Mouse (Mus musculus): ENCODE data around the gene Alg12.
A peak's percentile ranks its signal among the peaks of the same experiment; 100 is the strongest.

The Alg12 gene

DNA sequence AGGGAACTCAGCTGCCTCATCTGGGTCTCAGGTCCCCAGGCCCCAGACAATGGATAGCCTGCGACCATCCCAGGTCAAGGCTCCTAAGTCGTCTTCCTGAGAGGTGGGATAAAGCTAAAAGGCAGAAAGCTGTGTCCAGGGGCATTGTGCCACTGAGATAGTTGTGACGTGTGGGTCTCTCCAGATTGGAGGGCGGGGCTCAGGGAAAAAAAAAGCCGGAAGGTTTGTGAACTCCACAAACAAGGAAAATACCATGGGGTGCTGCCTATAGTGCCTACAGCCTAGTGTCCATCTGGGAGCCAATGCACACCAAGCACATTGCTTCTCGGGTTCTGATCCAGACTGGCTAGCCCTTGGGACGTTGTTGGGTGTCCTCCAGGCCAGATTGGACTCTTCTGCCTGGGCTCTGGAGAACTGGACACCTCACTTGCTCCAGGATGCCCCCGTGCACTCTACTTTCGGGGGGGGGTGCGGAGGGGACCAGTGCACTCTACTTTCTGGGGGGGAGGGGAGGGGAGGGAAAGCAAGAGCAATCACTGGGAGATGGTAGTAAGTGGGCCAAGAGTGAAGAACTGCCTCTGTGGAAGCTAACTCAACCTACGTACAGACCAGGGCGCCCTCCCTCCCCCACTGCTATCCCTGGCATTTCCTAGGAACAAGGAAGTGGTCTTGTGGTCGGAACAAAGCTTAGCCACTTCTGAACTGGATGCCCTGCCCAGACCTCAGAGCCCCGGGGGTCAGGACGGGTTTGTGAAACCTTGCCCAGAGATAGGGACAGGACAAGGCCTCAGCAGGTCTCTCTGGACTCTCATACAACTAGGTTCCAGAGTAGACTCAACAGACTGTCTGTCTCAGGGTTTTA is 36.1 kb upstream of the Alg12 start:
- peak; percentile 84 for DNase-seq (ENCODE audit: low read depth, low spot score)

DNA sequence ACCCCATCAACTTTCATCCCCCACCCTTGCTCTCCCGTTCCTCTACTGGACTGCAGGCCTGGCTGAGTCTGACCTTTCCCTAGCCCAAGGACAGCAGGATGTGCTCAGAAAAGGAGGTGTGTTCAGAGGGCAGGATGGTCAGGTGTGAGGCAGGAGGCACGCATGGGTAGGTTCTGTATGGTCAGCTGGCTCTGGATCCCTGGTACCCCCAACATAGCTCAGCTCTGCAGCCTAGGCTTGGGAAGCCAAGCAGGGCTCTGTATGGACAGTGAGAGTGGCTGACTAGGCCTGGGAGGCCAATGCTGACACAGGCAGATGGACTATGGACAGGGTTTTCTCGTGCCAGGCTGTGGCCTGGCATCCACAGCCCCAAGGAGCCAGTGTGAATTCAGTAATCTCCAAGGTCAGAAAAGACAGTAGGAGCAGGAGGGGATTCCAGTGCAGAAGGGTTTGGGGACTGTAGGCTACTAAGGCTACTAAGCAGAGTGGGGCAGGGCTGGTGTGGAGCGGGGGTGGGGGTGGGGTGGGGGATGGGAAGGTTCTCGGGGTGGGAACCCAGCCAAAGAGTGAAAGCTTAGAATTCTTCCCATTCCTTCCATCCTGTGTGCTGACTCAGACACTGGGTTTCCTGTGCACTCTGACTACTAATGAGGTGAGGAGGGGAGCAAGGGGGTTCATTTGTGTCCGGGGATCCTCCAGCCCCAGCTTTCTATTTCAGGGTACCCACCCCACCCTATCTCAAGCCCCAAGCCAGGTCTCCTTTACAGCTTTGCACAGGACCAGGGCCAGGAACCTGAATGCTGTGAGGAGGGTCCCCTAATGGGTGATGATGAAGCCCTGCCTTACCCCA is 35.2 kb upstream of the Alg12 start:
- peak; percentile 82 for DNase-seq (ENCODE audit: low read depth, low spot score)

DNA sequence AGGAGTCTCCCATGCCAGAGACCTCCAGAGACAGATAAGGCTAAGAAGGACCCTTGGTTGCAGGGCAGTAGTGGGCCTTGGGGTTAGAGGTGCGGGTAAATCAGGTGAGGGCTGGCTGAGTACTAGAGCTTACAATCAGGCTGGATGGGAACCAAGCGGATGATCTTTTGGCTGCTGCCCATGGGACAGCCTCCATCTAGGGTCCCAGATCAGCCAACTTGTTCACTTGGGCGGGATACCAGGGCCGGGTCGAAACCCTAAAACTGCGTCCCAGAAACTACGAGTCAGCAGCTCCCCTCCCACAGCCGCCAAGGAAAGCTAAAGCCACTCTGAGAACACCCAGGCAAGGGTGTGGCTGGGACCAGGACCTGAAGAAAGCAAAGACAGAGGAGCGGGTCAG is 34.0 kb upstream of the Alg12 start:
- no peak for DNase-seq (ENCODE audit: low read depth, low spot score)

DNA sequence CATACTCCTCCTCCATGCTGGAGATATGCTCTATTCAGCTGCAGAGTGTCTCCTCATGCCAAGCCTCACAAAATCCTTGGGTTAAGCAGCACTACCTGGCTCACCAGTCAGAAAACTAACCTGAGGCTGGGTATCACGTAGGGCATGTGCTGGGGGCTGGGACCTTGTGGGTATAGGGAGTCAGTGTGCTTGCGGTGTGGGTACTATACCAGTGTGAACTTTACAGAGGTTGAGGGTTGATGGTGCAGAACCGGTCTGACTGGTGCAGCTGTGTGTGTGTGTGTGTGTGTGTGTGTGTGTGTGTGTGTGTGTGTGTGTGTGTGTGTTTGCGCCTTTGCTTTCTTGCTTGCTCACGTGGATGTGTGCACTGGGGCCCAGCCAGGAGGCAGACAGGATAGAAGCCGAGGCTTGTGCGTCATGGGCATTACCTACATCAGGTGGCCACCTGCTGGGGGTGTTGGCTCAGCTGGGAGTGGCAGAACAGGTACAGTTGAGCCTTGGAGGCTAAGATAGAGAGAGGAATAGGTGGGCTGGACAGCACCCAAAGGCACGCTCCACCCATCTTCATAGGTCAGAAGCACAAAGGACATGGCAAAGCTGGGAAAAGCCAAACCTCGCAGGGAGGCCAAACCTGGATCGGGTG is 32.5 kb upstream of the Alg12 start:
- DNase-seq (ENCODE audit: low read depth, low spot score), result no peak

DNA sequence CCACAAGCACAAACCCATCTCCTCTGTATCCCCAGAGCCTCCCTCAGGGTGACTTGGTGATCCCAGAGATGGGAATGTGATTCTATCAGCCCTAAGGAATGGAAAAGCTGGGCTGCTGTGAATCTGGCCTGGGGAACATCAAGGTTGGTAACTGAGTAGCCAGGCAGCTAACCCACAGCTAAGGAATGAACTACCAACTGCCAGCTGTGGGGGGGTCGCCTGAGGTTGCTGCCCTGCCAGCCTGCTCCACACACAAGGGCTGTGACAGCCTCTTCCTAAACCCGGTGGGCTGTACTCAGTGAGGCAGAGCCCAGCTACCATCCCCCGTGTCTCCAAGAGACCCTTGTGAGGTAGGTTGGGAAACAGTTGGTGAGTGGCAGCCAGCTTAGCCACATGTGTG is 32.0 kb upstream of the Alg12 start:
- no peak for DNase-seq (ENCODE audit: low read depth, low spot score)

DNA sequence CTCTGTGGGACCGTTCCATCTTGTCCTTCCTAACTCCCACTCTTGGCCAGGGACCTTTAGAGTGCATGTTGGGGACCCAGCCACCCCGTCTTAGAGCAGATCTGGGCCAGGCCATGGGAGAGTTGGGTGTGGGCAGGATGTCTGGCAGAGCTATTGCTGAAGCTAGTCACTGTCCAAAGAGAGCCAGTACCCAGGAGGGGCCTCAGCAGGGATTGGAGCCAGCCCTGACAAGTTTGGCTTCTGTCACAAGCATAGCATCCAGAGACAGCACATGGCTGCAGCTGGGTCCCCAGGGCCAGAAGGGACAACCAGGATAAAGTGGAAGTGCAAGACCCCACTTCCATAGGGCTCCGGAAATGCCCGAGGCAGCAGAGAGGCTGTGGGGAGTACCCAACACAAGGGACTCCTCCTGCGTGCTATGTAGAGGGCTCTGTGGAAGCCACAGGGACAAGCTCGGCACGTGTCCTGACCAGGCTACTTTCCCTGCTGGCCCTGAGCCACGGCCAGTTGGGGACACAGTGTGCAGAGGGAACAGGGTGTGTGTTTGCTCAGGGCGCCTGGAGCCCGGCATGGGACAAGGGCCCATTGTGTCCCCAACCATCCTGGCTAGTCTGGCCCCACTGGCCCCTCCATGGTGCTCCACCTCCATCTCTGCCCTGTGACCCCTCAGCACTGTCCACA is 31.2 kb upstream of the Alg12 start:
- DNase-seq (ENCODE audit: low read depth, low spot score), result no peak

DNA sequence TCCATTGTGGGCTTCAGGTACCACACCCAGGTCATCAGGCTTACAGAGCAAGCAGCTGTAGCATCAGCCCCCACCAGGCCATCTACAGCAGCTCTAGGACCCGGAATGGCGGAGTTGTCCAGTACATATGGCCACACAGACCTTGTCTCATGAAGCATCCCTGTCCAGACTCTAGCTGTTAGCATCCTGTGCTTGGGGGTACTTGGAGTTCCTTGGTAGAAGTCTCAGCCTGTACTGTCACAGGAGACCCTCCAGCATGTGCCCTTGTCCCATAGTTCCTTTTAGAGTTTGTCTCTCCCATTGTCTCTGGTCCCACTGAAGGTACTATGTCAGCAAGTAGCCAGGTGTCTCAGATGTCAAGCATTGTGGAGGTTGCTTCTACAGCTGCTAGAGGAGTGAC is 30.5 kb upstream of the Alg12 start:
- no peak for DNase-seq (ENCODE audit: low read depth, low spot score)

DNA sequence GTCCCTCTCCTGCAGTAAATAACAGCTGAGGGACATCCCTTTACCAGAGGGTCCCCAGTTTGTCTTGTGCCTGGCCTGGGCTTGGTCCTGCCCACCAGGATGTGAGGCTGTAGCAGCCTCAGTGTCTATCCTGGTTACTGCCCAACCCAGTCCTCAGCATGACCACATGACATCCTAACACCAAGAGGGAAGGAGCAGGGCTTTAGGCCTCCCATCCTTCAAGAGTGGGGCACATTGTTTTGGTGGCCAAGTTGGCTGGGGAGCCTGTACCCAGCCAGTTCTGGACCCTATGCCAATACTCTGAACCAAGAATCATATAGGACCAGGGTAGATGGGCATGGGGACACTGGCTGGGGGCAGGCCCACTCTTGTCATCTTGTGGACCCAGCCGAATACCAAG is 29.5 kb upstream of the Alg12 start:
- DNase-seq (ENCODE audit: low read depth, low spot score), result no peak

DNA sequence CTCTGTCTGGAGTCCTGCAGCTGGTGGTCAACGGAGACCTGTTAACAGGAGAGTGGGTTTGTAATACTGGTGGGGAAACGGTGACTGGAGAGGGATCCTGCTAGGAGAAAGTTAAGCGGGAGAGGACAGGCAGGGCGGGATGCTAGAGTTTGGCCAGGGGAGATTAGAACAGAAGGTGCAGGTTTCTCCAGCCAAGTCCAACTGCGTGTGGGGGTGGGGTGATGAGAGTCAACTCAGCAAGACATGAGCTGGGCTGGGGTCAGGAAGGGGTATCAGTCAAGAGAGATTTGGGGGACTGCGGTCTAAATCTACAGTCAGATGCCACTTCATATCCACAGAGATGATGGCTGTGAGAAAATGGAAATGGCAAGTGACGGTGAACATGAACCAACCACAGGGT is 25.8 kb upstream of the Alg12 start:
- no peak for DNase-seq (ENCODE audit: low read depth, low spot score)

DNA sequence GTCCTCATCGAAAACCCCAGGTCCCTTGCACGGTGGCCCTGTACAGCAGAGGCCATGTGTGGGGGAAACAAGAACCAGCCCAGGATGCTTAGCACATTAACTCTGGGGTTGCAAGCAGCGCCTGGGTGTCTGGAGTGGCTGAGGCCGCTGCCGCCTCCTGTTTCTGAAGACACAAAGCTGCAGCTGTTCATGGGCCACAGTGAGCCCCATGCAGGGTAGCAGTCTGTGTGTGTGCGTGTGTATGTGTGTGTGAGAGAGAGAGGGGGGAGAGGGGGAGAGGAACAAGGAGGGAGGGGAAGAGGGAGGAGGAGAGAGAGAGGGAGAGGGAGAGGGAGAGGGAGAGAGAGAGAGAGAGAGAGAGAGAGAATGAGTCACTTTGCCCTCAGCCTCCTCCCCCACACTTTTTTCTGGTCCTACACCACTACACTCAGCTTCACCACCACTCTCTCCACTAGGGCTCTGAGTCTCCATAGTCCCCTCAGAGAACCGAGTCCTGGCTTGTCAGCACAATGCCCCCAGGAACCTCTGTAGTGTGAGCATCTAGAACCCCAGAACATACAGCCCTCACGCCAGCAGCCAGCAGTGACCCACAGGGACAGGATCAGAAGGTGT is 24.5 kb upstream of the Alg12 start:
- no peak for DNase-seq (ENCODE audit: low read depth, low spot score)

DNA sequence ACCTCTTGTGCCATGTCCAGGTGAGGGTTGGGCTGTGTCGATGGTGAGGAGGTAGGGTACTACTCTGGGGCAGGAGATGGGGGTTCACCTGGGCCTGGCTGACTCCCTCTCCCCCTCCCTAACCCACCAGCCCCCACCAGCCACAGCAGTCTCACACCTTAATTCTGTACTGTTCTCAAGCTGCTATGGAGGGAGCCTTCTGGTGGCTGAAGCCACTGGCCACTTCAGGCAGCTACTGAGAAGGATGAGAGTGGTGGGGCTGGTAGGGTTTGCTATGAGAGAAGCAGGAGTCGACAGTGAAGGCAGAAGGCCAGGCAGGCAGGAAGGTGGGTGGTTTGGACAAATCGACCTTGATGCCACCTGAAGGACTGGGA is 23.2 kb upstream of the Alg12 start:
- DNase-seq (ENCODE audit: low read depth, low spot score), result no peak

DNA sequence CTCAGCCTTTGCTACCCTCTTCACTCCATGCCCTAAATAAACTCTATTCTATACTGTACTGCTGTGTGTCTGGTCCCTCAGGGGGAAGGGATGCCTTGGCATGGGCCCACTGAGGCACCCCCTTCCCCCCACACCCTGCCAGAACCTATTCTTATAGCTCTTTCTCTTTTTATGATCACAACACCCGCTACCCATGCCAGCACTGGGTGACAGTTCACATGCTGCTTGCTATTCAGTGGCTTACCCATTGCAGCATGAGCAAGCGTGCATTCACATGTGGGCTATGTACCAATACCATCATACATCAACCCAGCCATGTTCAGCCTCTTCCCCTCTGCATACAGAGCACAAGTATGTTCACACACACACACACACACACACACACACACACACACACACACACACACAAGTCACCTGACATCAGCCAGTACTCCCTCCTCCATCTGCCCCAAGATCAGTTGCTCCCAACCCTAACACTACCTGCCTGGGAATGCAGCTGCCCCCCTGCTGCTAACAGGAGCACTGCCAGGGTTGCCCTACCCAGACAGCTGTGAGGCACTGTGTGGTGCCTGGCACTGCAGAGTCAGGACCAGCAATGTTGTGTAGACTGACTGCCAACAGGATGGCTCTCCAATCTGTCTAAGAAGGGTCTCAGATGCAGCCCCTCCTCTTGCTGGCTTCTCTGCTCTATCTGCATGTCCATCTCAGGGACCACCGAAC is 22.6 kb upstream of the Alg12 start:
- DNase-seq (ENCODE audit: low read depth, low spot score), result no peak

DNA sequence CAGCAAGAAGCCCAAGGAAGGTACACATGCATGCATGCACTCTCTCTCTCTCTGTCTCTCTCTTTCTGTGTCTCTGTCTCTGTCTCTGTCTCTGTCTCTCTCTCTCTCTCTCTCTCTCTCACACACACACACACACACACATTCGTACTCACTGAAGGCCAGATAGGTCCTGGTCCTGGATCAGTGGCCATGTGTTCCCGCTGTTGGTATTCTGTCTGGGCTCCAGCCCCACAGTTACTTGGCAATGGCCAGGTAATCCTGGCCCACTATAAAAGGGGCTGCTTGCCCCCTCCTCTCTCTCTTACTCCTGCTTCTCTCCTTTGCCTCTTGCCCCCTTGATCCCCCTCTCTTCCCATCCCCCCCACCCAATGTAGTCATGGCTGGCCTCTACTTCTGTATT is 22.0 kb upstream of the Alg12 start:
- DNase-seq (ENCODE audit: low read depth, low spot score), result no peak

DNA sequence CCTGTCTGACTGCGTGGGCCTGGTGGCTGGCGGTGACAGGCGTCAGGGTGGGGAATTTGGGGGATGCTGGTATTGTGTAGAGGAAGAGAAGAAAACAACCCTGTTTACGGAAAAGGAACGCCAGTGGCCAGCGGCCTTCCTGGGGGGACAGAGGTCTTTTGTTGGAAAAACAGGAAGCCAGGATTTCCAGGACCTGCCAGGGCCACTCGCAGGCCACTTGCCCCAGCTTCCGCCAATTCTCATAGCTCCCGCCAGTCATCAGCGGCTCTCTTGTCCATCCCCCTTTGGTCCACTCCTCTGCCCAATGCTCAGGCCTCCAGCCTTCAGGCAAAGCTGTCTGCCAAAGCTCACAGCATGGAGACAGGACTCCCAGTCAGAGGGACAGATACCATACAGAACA is 21.0 kb upstream of the Alg12 start:
- no peak for DNase-seq (ENCODE audit: low read depth, low spot score)

DNA sequence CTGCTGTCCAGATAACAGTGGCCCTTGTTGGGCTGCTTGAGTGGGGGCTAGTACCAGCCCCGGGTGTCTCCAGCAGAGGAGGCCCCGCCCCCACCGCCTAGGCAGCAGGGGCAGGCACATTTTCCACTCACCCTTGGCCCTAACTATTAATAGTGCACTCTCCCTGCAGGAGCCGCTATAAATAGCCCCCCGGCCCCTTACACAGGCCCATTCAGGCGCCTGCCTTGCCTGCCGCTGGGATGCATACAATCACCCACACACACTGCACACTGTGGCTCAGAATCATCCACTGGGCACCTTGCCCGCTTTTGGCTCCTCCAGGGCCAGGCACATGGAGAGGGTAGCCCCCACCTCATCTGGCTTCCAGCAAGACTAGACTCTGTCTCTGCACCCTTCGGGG is 20.2 kb upstream of the Alg12 start:
- peak; percentile 59 for DNase-seq (ENCODE audit: low read depth, low spot score)

DNA sequence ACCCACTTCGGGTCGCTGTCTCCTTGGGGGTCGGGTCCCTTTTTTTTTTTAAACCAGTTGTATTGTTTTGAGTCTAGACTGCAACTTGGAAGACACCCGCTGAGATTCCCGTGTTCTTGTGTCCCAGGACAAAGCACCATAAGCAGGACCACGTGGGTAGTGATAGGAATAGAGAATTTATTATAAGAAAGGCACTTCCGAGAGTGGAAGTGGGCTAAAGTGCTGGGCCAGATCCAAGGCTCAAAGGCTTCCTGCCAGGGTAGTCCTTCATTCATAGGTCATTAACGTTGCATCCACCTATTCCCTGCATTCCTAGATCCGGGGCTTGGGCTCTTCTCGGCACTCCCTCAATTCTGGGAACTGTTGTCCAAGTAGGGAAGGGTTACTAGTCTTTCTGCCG is 18.9 kb upstream of the Alg12 start:
- peak; percentile 90 for DNase-seq (ENCODE audit: low read depth, low spot score)

DNA sequence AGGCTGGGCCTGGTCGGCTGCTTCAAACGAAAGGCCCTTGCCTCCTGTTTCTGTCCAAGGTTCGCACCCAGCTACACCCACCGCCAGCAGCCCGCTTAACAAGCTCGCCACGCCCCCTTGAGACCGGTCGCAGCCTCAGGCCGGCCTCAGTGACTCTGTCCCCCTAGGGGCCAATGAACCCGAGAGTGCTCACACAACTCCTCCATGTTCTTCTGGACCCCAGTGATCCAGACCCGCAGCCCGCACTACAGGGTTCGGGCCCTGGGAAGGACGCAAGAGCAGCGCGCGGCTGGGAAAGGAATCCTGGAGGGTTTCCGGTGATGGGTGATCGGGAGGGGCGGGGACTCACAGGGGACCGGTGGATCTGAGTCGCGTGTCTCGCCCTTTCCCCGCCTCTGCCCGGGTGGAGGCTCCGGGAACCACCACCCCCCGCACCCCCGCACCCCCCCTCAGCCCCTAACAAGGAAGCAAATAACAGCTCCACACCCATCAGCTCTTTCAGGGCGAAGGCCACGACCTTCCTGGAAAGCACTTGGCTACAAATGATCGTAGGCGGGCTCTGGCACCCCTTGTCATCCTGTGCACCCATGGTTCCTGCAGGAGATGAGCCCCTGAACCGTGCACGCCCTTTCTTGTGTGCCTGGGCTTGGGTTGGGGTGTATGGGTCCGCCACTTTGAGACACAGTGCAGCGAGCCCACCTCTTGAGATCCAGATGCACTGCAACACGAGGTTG is 18.2 kb upstream of the Alg12 start:
- DNase-seq (ENCODE audit: low read depth, low spot score), result peak; percentile 97

DNA sequence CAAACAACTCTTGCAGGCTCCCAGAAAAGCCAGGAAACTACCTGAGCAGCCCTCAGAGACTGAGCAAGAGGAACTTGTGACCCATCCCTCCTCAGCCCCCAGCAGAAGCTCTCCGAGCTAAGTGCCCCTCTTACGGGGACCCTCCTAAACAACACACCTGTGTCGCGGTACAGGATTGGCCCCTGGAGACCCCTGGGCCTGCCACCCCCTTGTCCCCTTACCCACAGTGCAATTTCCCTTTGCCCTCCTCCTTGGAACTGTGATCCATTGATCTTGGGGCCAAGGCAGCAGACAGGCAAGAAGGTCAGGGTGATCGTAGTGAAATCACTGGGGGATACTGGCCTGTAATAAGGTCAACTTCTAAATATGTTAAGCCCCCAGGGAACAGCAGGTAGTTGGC is 17.5 kb upstream of the Alg12 start:
- DNase-seq (ENCODE audit: low read depth, low spot score), result no peak

DNA sequence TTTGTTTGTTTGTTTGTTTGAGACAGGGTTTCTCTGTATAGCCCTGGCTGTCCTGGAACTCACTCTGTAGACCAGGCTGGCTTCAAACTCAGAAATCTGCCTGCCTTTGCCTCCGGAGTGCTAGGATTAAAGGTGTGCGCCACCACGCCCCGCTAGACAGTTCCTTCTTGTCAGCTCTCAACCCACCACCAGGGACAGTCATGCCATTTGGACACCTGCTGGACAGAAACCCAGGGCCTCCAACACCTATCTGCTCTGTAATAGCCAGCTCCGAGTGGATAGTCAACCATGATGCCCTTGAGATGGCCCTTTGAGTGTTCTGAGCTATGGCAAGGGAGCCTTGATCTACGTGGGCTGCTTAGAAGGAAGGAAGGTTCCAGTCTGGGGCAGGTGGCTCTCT is 16.9 kb upstream of the Alg12 start:
- peak; percentile 62 for DNase-seq (ENCODE audit: low read depth, low spot score)

DNA sequence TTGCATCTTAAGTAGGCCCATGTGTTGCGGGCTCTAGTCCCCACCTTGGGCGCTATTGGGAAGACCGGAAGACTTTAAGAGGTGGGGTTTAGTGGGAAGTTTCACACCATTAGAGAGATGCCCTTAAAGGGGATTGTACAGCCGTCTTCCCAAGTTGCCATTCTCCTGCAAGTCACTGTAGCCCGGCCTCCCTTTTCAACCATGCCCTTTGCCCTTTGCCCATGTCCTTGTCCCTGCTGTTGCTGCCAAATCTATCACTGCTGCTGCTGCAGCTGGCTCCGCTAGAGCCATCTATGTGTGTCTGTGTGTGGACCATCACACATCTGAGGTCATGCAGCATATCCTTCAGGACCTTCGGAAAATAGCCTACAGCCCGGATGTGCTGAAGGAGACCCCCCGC is 13.4 kb upstream of the Alg12 start:
- no peak for DNase-seq (ENCODE audit: low read depth, low spot score)
